Mouse (Mus musculus) forebrain, embryonic 16.5 days (tissue): ENCODE results near the gene Cdh6. TPM values are rescaled to one million over a fixed set of nuclear protein-coding genes. Genes with fewer than 3 reads are reported as not detected.

Experiments
- ATAC-seq: fragments of 200-750 bp; cut with Nextera tagmentation; 2 replicates; pipeline ENCODE4 v1.8.0; 2017; ENCODE audit warnings: mild to moderate bottlenecking, moderate library complexity
- H3K27ac ChIP-seq: fragments of 300-500 bp; sonication (generic); 2 replicates; pipeline ENCODE4 v1.5.1; 2014; ENCODE audit warnings: low read length, control low read depth
- H3K27me3 ChIP-seq: fragments of 300-500 bp; sonication (generic); replicated peaks from 2 replicates; pipeline ENCODE4 v1.6.1; 2014; ENCODE audit warnings: low read length; ENCODE audit not compliant: control insufficient read depth, insufficient read depth
- H3K36me3 ChIP-seq: fragments of 300-500 bp; sonication (generic); 2 replicates; pipeline ENCODE4 v1.6.1; 2014; ENCODE audit not compliant: control insufficient read depth, insufficient read depth
- H3K4me1 ChIP-seq: fragments of 300-500 bp; sonication (generic); replicated peaks from 2 replicates; pipeline ENCODE4 v1.6.1; 2014; ENCODE audit warnings: low read length; ENCODE audit not compliant: control insufficient read depth, insufficient read depth
- H3K4me2 ChIP-seq: fragments of 300-500 bp; sonication (generic); 2 replicates; pipeline ENCODE4 v1.6.1; 2014; ENCODE audit warnings: mild to moderate bottlenecking, low read length, control low read depth
- H3K4me3 ChIP-seq: fragments of 300-500 bp; sonication (generic); replicated peaks from 2 replicates; pipeline ENCODE4 v1.5.1; 2014; ENCODE audit warnings: mild to moderate bottlenecking, low read length, control low read depth
- H3K9ac ChIP-seq: fragments of 300-500 bp; sonication (generic); replicated peaks from 2 replicates; pipeline ENCODE4 v1.6.1; 2014; ENCODE audit warnings: low read depth, low read length, control low read depth
- H3K9me3 ChIP-seq: fragments of 300-500 bp; sonication (generic); 2 replicates; pipeline ENCODE4 v1.6.1; 2016; ENCODE audit warnings: low read length; ENCODE audit not compliant: control insufficient read depth
- WGBS: fragments of 180-500 bp; shearing (Covaris S2); extraction: QIAGEN DNeasy Blood & Tissue Kit; methylation state at CpG from one replicate; pipeline ENCODE4 v1.1.7; 2014; 5-methylcytosine and 5-hydroxymethylcytosine counted together
- polyA plus RNA-seq: library from polyadenylated mRNA; unstranded; fragments of >200 nt; fragmentation: Nextera tagmentation; extraction: Ambion mirVana; gene quantifications from 2 replicates; pipeline ENCODE4 v1.2.1, GENCODE M21; 2015

Cdh6 gene
- polyA plus RNA-seq, 1 experiment from 2014 or later, result 11.5 TPM

DNA sequence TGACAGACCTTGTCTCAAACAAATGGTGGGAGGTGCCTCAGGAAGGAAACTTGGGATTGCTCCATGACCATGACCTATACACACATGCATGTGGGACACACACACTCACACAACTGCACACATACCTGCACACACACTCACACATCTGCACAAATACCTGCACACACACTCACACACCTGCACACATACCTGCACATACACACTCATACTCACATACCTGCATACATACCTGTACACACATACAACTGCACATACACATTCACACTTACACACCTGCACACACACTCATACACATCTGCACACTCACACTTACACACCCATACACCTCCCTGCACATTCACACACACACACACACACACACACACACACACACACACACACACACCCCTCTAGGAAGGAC, 20.6 kb upstream of the Cdh6 start:
- Histone ChIP-seq H3K27ac (no peak overlapping the region), H3K27me3 (no peaks in the 10 kb centered on the region), H3K4me1 (no peaks in the 10 kb centered on the region), H3K36me3 (no peaks in the 10 kb centered on the region), H3K4me3 (no peak overlapping the region), H3K9ac (no peak overlapping the region), H3K4me2 (no peak overlapping the region), H3K9me3 (no peaks in the 10 kb centered on the region)
- ATAC-seq, result no peak

DNA sequence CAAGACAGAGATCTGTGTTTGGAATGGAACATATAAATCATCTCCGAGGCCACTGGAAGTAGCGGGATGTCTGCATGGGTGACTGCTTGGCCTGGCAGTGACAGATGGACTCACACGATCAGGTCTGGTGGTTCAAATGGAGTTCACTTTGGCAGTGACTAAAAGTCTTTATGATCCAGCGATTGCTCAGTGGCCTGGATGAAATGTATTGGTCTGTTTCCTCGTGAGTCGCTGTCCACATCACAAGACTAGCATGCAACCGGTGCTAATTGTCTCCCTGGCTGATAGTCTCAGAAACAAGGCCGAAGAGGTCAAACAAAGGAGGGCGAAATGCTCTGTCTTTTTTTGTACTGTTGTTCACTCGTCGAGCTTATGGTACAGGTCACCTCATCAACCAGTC, 19.6 kb upstream of the Cdh6 start:
- 67% methylated on average over 11 of the region's 11 CpGs for WGBS
- H3K9me3 ChIP-seq, result no peaks in the 10 kb centered on the region
- H3K9ac ChIP-seq, result no peak overlapping the region
- H3K36me3 ChIP-seq, result no peaks in the 10 kb centered on the region
- H3K4me1 ChIP-seq, result no peaks in the 10 kb centered on the region
- no peak overlapping the region for H3K4me3 ChIP-seq
- no peak overlapping the region for H3K4me2 ChIP-seq
- H3K27me3 ChIP-seq, result no peaks in the 10 kb centered on the region
- no peak for ATAC-seq
- H3K27ac ChIP-seq, result no peak overlapping the region

DNA sequence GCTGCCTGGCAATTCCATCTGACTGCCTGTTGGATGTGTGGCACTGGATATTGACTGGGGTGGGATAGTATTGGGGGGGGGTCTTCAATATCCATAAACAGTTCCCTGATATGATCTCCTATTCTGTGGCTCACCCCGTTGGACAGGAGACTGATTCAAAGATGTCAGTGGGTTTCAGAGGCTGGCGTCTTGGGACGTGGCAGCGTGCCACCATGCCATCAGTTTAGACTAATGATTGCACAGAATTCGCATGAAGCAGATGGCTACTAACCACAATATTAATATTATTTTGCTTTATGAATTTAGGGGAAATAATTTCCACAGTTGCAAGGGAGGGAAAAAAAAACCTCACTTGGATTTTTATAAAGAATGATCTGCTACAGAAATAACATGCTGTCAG, 10.2 kb upstream of the Cdh6 start:
- ATAC-seq, result peak; percentile 46
- H3K4me2 ChIP-seq, result no peak overlapping the region
- no peak overlapping the region for H3K27ac ChIP-seq
- peaks cover 3% of the 10 kb centered on the region; the same call in 1 of the 2 replicates for H3K4me1 ChIP-seq
- WGBS, result 49% methylated on average over 5 of the region's 5 CpGs
- no peaks in the 10 kb centered on the region for H3K36me3 ChIP-seq
- no peak overlapping the region for H3K9ac ChIP-seq
- no peaks in the 10 kb centered on the region for H3K9me3 ChIP-seq
- H3K4me3 ChIP-seq, result no peak overlapping the region
- no peaks in the 10 kb centered on the region for H3K27me3 ChIP-seq

DNA sequence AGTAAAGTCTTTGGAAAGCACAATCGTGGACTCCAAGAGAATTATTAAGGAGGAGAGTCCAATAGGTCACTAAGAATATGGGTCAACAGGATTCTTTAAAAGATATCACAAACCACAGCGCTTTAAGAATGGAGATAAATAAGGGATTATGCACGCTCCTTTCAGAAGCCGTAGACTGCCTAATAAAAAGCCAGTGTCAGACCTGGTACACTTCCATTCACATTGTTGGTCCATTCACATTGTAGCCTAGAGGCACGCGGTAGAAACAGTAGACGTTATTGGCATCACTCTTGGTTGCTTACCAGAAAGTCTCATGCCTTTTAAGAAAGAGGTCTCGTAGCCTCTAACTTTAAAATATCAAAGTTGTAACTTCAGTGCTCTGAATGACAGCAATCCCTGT, 8.0 kb upstream of the Cdh6 start:
- no peaks in the 10 kb centered on the region for H3K36me3 ChIP-seq
- no peak for ATAC-seq
- no peak overlapping the region for H3K27ac ChIP-seq
- H3K4me3 ChIP-seq, result no peak overlapping the region
- no peaks in the 10 kb centered on the region for H3K9me3 ChIP-seq
- H3K4me2 ChIP-seq, result no peak overlapping the region
- no peaks in the 10 kb centered on the region for H3K27me3 ChIP-seq
- no peak overlapping the region for H3K9ac ChIP-seq
- H3K4me1 ChIP-seq, result peaks cover 3% of the 10 kb centered on the region; the same call in 1 of the 2 replicates
- 58% methylated on average over 8 of the region's 8 CpGs for WGBS

DNA sequence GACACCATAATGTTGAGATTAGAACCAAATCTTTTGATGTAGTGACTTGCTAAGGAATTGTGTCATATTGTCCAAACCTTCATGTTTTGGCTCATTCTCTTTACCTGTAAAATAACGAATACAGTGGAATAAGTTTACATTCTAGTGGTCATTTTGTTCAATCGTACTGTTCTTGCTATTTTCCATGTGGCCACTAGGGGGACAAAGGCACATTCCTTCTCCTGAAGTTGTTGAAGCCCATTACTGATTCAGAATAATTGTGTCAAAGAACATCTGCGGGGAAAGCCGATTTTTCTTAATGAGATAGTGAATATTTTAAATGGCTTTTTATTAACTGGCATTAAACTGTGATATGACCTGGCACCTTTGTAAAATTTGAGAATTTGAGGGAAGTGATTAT, 7.5 kb upstream of the Cdh6 start:
- Histone ChIP-seq H3K27ac (no peak overlapping the region), H3K9ac (no peak overlapping the region), H3K36me3 (no peaks in the 10 kb centered on the region), H3K4me1 (peaks cover 3% of the 10 kb centered on the region; the same call in 1 of the 2 replicates), H3K27me3 (no peaks in the 10 kb centered on the region), H3K4me3 (no peak overlapping the region), H3K4me2 (no peak overlapping the region), H3K9me3 (no peaks in the 10 kb centered on the region)
- 30% methylated on average over 4 of the region's 4 CpGs for WGBS
- no peak for ATAC-seq

DNA sequence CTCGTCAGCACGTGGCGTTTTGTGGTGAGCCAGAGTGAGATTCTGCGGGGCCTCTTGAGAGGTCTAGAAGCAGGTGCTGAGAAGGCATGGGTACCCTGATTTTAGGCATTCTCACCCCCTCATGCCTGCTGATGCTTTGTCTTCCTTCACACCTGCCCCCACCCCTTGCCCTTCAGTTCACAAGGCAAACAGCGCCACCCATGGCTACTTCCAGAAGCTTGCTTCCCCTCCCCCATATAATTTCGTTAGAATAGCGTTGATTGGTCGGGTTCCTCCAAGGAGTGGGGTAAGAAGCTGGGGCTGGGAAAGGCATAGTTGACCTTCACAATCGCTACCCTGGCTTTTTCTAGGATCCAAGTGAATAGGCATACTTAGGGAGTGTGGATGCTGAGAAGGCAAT, 2.5 kb upstream of the Cdh6 start:
- no peak for ATAC-seq
- 29% methylated on average over 9 of the region's 9 CpGs for WGBS
- no peak overlapping the region for H3K4me2 ChIP-seq
- H3K27ac ChIP-seq, result no peak overlapping the region
- H3K9ac ChIP-seq, result no peak overlapping the region
- no peaks in the 10 kb centered on the region for H3K9me3 ChIP-seq
- peaks cover 20% of the 10 kb centered on the region for H3K4me1 ChIP-seq
- no peaks in the 10 kb centered on the region for H3K36me3 ChIP-seq
- H3K4me3 ChIP-seq, result no peak overlapping the region
- H3K27me3 ChIP-seq, result peaks cover 7% of the 10 kb centered on the region

DNA sequence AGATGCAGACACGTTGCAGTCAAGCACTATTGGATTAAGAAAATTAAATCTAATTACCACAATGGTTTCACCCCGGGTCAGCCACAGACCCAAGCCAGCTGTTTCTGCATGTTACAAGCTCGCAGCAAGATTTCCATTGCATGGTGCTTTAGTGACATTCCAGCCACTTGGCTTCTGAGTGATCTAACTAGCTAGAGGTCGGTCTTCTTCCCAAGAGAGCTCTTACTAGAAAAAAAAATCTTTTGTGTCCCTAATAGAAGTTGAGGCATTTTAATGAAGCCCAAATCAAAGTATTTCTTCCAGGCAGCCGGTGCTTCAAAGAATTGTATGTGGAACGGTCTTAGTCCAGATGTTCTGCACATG, 1.1 kb upstream of the Cdh6 start:
- Histone ChIP-seq H3K4me2 (peak overlapping the region; percentile 89), H3K9ac (no peak overlapping the region), H3K4me3 (no peak overlapping the region), H3K36me3 (no peaks in the 10 kb centered on the region), H3K27ac (no peak overlapping the region), H3K4me1 (peaks cover 20% of the 10 kb centered on the region), H3K9me3 (no peaks in the 10 kb centered on the region), H3K27me3 (peaks cover 7% of the 10 kb centered on the region)
- no peak for ATAC-seq
- 13% methylated on average over 6 of the region's 6 CpGs for WGBS

DNA sequence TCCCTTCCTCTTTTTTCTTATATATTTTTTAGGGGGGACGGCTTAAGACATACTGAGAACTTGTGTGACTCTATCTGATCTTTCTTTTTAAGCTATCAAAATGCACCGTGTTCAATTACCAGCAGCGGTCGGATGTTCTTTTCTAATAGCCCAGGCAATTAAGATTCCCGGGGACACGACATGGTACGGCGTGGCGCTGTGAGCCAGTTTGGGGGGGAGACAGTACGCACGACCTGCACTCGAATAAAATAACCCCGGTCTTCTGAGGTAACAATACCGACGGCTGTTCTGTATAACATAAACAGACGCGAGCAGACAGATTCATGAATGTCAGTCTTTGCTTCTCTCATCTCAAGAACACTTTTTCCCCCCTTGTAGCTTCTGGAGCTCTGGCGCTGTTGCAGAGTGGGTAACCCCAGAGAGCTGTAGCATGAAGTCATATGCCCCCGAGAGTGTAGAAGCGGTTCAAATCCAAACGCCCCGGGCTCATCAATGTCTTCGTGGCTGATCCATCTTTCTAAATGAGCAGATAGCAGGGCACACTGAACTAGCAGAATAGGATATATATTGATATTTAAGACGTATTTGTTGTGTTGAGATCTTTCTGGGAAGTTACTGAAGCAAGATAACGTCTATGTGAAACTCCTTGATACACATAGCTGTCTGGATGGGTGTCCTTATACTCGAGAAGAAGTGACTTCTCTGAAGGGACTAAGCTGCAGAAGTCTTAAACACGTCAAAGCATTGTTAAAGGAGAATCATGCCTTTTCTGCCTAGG, 554 bp upstream of the Cdh6 start:
- Histone ChIP-seq H3K4me3 (peak overlapping the region; percentile 67), H3K9ac (peak overlapping the region; percentile 71), H3K4me2 (peak overlapping the region; percentile 89), H3K27ac (peak overlapping the region; percentile 78), H3K36me3 (no peaks in the 10 kb centered on the region), H3K4me1 (peaks cover 20% of the 10 kb centered on the region), H3K27me3 (peaks cover 7% of the 10 kb centered on the region), H3K9me3 (no peaks in the 10 kb centered on the region)
- WGBS, result under 1% methylated on average over 27 of the region's 27 CpGs
- ATAC-seq, result peak; percentile 19

DNA sequence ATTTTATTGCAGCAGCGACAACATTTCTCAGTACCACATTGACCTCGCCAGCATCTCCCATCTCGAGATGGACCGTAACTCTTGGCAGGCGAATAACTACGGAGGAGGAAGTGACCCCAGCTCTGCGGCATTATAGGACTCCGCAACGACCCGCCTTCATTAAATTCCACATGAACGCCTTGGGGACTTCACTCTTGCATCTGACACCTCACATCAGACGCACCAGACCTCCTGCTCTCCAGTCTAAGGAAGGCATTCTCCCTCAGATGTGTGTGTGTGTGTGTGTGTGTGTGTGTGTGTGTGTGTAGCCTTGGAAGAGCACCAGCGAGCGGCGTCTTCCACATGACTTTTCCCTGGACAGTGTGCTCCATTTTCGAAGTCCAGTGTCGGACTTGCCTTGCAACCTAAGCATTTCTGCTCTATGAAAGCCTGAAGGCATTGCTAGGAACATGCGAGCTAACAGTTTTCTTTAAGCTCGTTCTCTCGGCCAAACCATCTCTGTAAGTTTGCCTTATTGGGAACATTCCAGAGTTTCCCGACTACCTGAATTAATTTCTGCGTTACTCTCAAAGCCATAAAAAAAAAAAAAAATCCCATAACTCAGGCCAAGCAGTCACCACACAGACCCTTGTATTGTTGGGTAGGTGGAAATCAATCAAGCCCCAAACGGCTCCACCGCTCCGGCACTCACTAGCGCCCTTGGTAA, 957 bp downstream of the Cdh6 start:
- Histone ChIP-seq H3K4me3 (peak overlapping the region; percentile 67), H3K36me3 (no peaks in the 10 kb centered on the region), H3K9me3 (no peaks in the 10 kb centered on the region), H3K4me1 (peaks cover 20% of the 10 kb centered on the region), H3K27ac (peak overlapping the region; percentile 78), H3K9ac (peak overlapping the region; percentile 71), H3K27me3 (peaks cover 7% of the 10 kb centered on the region), H3K4me2 (peak overlapping the region; percentile 89)
- under 1% methylated on average over 26 of the region's 26 CpGs for WGBS
- no peak for ATAC-seq
